Mouse (Mus musculus): ENCODE data around the gene Alk.

- TF ChIP-seq CTCF (IDR thresholded peaks at IDR 0.05; ENCODE audit: insufficient read depth, low read depth, low read length) (no peak), POLR2A (IDR thresholded peaks at IDR 0.05; ENCODE audit: insufficient read depth, low read depth, low read length) (no peak)
Observed at GRCm38 (mm10) chr17:72523006-72523405, 81.4 kb downstream of the Alk start.
